Mouse (Mus musculus) cerebellum, adult (tissue): ENCODE data around the gene Prkci.
A peak's percentile ranks its signal among the peaks of the same experiment; 100 is the strongest.

Experiments used
- ATAC-seq: cut with Nextera tagmentation; 2 replicates; pipeline ENCODE4 v1.9.2; 2017; ENCODE audit warnings: mild to moderate bottlenecking, moderate library complexity, mixed read lengths; ENCODE audit not compliant: insufficient number of reproducible peaks, low FRiP score, low TSS enrichment

Prkci gene

DNA sequence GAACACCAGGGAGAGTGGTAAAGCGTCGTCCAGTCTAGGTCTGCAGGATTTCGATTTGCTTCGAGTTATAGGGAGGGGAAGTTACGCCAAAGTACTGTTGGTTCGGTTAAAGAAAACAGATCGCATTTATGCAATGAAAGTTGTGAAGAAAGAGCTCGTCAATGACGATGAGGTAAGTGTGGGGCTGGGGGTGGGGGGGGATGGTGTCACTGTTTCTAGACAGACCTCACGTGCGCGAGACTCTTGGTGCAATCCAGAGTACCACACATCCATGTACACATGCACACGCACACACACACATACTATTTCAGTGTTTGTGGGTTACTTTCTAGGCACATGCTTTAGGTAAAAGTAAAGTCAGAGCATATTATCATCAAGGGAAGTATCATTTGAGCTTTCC, 42.3 kb downstream of the Prkci start:
- ATAC-seq: no peak

DNA sequence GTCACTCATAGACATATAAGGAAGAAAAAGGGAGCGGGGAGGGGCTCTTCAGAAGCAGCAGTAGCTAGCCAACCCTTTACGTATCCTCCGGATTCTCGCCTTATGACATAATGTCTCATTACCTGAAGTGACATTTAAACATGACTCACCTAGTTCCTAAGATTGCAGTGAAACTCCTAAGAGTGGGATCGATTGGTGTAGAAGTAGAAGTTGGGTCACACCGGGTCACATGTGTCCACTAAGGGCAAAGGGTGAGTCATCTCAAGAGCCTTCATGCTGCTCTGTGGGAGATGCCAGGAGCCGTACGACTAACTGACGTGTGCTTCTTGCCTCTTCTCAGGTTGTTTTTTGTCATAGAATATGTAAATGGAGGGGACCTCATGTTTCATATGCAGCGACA, 43.1 kb downstream of the Prkci start:
- no peak for ATAC-seq

DNA sequence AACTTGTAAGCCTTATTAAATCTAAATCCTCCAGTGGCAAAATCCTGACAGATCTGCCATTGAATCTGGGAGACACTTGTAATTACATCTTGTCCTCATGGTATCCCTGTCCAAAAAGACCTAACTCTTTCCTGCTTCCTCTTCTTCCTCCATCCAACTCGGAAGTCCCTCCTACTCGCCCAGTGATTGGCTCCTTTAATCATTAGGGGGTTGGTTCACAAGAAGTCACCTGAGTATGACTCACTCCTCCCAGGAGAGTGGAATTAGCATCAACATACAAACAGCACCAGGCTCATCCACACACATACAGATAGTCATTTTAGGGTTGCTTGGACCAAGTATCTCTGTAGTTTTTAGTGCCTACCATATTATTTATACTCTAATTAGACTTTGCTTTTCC, 47.4 kb downstream of the Prkci start:
- no peak for ATAC-seq

GRCm38 (mm10) chr3:31047263-31047662, 51.7 kb downstream of the Prkci start:
- ATAC-seq: no peak

- no peak for ATAC-seq
Observed at GRCm38 (mm10) chr3:31049087-31049486, 53.5 kb downstream of the Prkci start.

DNA sequence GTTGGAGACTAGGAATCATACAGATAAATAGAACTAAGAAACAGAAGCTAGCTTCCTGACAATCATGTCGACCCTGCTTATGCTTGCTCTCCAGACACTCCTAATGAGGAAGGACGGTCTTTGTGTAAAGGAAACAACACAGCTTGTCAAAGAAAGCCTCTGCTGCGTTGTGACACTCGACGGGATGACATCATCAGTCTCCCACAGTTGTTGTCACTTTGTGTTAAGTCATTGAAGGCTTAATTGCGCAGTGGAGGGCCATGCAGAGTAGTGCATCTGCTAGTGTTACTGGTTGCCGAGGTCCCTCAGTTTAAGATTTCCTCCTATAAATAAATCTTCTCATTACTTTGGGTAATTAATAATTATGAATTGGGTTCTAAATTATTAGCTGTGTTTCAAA, 54.8 kb downstream of the Prkci start:
- no peak for ATAC-seq

GRCm38 (mm10) chr3:31051730-31052129, 56.2 kb downstream of the Prkci start:
- ATAC-seq: no peak

- ATAC-seq: no peak
Observed at GRCm38 (mm10) chr3:31053191-31053590, 57.6 kb downstream of the Prkci start.

DNA sequence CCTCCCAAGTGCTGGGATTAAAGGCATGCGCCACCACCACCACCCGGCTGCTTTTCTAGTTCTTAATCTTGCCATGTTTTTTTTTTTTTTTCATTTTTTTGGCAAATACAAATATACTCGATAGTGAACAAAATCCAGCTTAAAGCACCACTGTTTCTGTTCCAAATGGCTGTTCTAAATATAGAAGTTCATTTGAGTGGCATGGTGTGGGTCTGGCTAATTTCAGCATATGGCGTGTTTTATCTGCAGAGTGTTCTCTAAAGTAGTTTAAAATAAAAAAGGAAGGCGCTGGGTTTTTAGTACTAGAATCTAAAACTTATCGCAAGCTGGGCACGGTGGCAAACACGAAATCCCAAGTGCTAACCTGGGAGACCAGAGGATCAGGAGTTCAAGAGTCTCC, 59.3 kb downstream of the Prkci start:
- no peak for ATAC-seq

DNA sequence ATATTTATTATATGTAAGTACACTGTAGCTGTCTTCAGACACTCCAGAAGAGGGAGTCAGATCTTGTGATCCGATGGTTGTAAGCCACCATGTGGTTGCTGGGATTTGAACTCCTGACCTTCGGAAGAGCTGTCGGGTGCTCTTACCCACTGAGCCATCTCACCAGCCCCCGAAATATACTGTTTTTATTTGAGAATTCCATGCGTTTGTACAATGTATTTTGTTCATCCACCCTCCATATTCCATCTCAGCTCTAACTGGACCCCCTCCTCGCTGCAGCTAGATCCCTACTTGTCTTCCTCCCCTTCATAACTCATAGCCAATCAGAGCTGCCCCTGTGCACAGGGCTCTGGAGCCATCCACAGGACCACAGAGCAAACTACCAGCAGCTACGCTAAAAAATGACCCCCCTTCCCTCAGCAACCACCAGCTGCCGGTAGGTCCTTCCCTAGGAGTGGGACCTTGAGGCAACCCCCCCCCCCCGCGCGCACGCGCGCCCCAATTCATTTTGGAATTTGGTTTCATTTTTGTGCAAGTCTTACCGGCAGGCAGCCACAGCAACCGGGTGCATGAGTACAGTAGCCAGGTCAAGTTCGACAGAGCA, 60.6 kb downstream of the Prkci start:
- peak; percentile 31; the same call in 1 of the 2 replicates for ATAC-seq

- peak; percentile 89 for ATAC-seq
Observed at GRCm38 (mm10) chr3:31056651-31057627, 61.4 kb downstream of the Prkci start.

- ATAC-seq: no peak
Observed at GRCm38 (mm10) chr3:31060745-31061102, 65.2 kb downstream of the Prkci start.

DNA sequence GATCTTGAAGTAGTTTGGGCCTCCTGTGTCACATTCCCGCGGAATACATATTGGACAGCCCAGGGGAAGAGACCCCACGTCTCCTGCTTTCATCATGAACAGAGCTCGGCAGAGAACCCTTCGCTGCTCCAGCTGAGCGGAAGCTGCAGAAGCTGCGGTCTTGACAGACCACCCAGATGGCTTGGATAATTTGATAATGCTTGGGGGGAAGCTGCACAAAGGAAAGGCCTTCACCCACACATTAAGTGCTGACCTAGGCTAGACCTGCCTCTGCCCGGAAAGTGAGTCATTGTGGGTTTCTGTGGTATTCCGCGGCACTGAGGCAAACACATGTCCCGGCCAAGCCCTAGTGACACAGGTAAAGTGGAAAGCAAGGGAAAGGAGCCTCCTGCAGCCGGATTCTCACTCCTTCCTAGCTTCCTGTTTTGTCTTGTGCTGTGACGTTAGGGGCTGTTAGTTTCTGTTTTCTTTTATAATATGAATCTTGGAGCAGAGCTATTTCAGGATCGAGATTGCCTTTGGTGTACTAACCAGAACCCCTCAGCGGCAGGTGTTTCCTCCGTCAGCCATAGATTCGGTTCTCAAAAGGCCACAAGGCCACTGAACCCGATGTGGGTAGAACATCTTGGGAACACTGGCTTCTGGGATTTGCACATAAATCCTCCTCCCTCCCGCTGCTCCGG, 65.7 kb downstream of the Prkci start:
- no peak for ATAC-seq

- ATAC-seq: no peak
Observed at GRCm38 (mm10) chr3:31061786-31062120, 66.2 kb downstream of the Prkci start.

- no peak for ATAC-seq
Observed at GRCm38 (mm10) chr3:31062325-31062724, 66.8 kb downstream of the Prkci start.

DNA sequence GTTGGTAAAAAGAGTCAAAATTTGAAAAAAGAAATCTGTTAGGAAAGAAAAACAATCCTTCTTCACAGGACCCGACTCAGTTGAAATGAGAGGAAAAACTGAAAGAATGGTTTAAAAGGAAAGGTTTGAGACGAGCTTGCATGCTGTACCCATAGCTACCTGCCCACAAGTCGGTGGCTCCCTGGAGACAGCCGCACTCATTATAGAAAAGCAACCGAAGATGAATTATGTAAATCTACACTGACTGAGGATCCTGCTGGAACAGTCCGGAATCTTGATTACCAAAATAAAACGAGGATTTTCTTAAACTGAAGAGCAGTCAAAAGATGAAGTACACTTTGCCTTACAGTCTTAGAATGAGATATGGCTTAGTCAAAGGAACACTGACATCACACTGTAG, 72.9 kb downstream of the Prkci start:
- no peak for ATAC-seq

- ATAC-seq: no peak
Observed at GRCm38 (mm10) chr3:31071804-31072203, 76.3 kb downstream of the Prkci start.

GRCm38 (mm10) chr3:31075808-31076207, 80.3 kb downstream of the Prkci start:
- ATAC-seq: no peak

- no peak for ATAC-seq
Observed at GRCm38 (mm10) chr3:31077068-31077703, 81.6 kb downstream of the Prkci start.

- no peak for ATAC-seq
Observed at GRCm38 (mm10) chr3:31079450-31079849, 83.9 kb downstream of the Prkci start.
